Mouse (Mus musculus) G1E (cell line): Measurements from ENCODE around the gene Cyb5r3. TPM values are rescaled to one million over a fixed set of nuclear protein-coding genes. Genes with fewer than 3 reads are reported as not detected.
A peak's percentile ranks its signal among the peaks of the same experiment; 100 is the strongest.

ENCODE experiments used
- ATAC-seq: 2 replicates; pipeline ENCODE4 v1.8.0; 2016; ENCODE audit warnings: mild to moderate bottlenecking; ENCODE audit not compliant: insufficient number of reproducible peaks, poor library complexity, low FRiP score, severe bottlenecking; ENCODE audit errors: extremely low read depth
- DNase-seq: peaks from one replicate; pipeline ENCODE4 v3.0.0; 2012; ENCODE audit warnings: low spot score
- H3K27me3 ChIP-seq: 2 replicates; pipeline ENCODE4 v1.6.1; 2012; ENCODE audit warnings: mild to moderate bottlenecking, low read length, inconsistent platforms; ENCODE audit not compliant: insufficient read depth
- H3K36me3 ChIP-seq: replicated peaks from 2 replicates; pipeline ENCODE3; 2012; ENCODE audit warnings: mild to moderate bottlenecking, inconsistent platforms
- H3K4me1 ChIP-seq: 2 replicates; pipeline ENCODE4 v1.6.1; 2012; ENCODE audit warnings: low read depth, low read length, inconsistent platforms, mixed read lengths; ENCODE audit not compliant: insufficient read depth
- H3K4me3 ChIP-seq: 2 replicates; pipeline ENCODE4 v1.5.1; 2012; ENCODE audit warnings: low read depth, mild to moderate bottlenecking, inconsistent platforms, low read length, moderate library complexity, mixed read lengths
- H3K9me3 ChIP-seq: replicated peaks from 2 replicates; pipeline ENCODE4 v1.6.1; 2012; ENCODE audit warnings: inconsistent platforms
- CTCF ChIP-seq: IDR thresholded peaks from 2 replicates; pipeline ENCODE4 v1.5.1; 2012; ENCODE audit warnings: low read depth, low read length, inconsistent platforms, mixed read lengths
- GATA1 ChIP-seq: IDR thresholded peaks from 2 replicates; pipeline ENCODE4 v1.6.1; 2012; ENCODE audit warnings: borderline replicate concordance, low read length, inconsistent platforms, mixed read lengths
- GATA2 ChIP-seq: IDR thresholded peaks from 2 replicates; pipeline ENCODE4 v1.6.1; 2012; ENCODE audit warnings: low read depth, low read length, inconsistent platforms, borderline replicate concordance
- POLR2AphosphoS5 ChIP-seq: IDR thresholded peaks from 2 replicates; pipeline ENCODE4 v1.6.1; 2012; ENCODE audit warnings: low read depth, low read length, inconsistent platforms; ENCODE audit not compliant: insufficient replicate concordance
- TAL1 ChIP-seq: conservative IDR thresholded peaks from 2 replicates; pipeline ENCODE4 v1.6.1; 2012; ENCODE audit warnings: low read depth, low read length, inconsistent platforms, mixed read lengths
- polyA plus RNA-seq: library from polyadenylated mRNA; stranded (reverse); fragments of >175 nt; gene quantifications from 2 replicates; pipeline ENCODE4 v1.2.3, GENCODE M21; 2012
- total RNA-seq, 2 experiments: library from RNA; stranded (forward) in 1 of 2; stranded (reverse) in 1 of 2; fragments of 200-1000 nt in 1 of 2; fragments of >200 nt in 1 of 2; fragmentation: Nextera tagmentation in 1 of 2; gene quantifications; 2 replicates each; pipeline ENCODE4 v1.2.3; 2014 to 2017

The Cyb5r3 gene
- total RNA-seq (2014; fragmentation: Nextera tagmentation) (98.1 and 132 TPM in 2 replicates), total RNA-seq (2017) (46.5 and 58.5 TPM in 2 replicates), polyA plus RNA-seq (109 and 167 TPM in 2 replicates)

DNA sequence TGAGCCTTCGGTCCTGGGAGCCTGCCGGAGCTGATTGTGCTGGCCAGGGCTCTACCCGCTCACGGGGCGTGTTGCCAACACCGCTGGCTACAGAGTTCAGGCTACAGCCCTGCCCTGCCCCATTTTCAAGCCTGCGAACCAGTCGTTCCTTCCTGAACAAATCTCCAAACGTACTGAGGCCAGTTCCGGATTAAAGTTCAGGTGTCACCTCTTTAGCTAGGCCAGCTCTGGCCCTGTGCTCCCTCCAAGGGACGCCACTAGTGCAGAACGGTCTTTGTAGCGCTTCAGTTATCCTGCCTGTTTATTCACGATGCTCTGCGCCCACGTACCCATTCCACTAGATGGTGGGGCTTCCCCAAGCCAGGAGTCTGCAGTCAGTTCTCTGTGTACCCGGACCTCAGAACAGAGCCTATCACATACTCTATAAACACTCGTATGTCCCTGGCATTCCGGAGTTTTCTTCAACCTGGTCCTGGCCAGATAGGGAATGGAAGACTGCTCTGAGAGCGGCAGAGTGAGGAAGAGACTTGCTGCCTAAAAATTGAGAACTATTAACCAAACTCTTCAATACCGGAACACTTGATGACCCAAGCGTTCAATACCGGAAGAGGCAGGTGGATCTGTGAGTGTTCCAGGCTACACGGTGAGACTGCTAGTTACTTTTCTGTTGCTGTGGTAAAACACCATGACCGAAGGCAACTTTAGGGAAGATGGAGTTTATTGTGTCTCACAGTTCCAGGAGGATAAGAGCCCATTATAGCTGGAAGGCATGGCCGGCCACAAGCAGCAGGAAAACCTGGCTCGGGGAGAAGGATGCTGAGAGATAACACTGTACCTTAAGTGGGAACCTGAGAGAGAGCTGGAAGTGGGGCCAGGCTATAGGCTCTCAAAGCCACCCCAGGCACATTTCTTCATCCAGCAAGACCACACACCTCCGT is at the start of gene Cyb5r3:
TSS of gene Cyb5r3 (minus strand) at position 101 of the 938 bp plus-strand sequence.
- ATAC-seq (no peak), DNase-seq (no peak)
- no peaks in the 10 kb centered on the region for H3K27me3 ChIP-seq
- H3K9me3 ChIP-seq = no peaks in the 10 kb centered on the region
- no peak for TF ChIP-seq GATA1
- TF ChIP-seq CTCF = no peak
- no peak for TF ChIP-seq GATA2
- no peak for TF ChIP-seq TAL1
- no peak for TF ChIP-seq POLR2AphosphoS5
- H3K36me3 ChIP-seq = peaks cover 28% of the 10 kb centered on the region
- peaks cover 58% of the 10 kb centered on the region for H3K4me1 ChIP-seq
- peak within 1 kb of the TSS; percentile 89 for H3K4me3 ChIP-seq

GRCm38 (mm10) chr15:83221721-83222120 is 49.3 kb upstream of the Cyb5r3 start:
- no peak for TF ChIP-seq CTCF
- no peak for TF ChIP-seq GATA1
- TF ChIP-seq GATA2 = no peak
- TF ChIP-seq POLR2AphosphoS5 = no peak
- TF ChIP-seq TAL1 = no peak
- Histone ChIP-seq H3K9me3 (no peaks in the 10 kb centered on the region), H3K4me3 (no peak overlapping the region), H3K4me1 (peaks cover 2% of the 10 kb centered on the region; the same call in 1 of the 2 replicates), H3K27me3 (peaks cover 27% of the 10 kb centered on the region), H3K36me3 (no peaks in the 10 kb centered on the region)
- DNase-seq = no peak
- ATAC-seq = no peak

DNA sequence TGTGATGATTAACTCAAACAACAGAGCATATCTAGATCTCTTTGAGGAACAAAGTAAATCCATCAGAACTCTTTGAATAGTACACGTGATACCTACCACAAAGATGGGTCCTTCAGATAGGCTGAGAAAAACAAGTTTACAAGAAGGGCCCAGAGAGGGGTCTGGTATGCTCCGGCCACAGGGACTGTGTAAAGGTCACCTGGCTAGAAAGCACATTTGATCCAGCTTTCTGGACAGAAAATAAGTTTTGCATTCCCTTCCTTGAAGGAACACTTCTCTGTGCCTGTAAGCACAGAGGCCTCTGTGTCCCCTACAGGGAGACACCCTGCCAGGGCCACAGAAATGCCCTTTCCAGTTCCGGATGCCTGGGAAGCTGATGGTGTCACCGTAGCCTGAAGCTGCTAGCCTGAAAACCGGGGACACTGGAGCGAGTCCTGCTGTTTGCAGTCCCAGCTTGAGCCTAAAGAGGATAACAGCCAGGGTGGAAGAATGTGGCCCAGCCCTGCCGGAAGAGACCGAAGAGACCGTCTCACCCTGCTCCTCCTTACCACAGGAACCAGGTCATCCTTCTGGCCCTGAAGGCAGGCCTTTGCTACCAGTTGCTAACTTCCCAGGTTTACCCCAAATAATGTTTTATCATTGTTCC is 48.1 kb upstream of the Cyb5r3 start:
- TF ChIP-seq GATA1 = no peak
- no peak for TF ChIP-seq POLR2AphosphoS5
- TF ChIP-seq CTCF = no peak
- TF ChIP-seq TAL1 = no peak
- Histone ChIP-seq H3K27me3 (peaks cover 27% of the 10 kb centered on the region), H3K36me3 (no peaks in the 10 kb centered on the region), H3K9me3 (no peaks in the 10 kb centered on the region), H3K4me3 (no peak overlapping the region), H3K4me1 (peaks cover 2% of the 10 kb centered on the region; the same call in 1 of the 2 replicates)
- ATAC-seq = no peak
- DNase-seq = no peak

GRCm38 (mm10) chr15:83215322-83216216 is 43.2 kb upstream of the Cyb5r3 start:
- H3K9me3 ChIP-seq = no peaks in the 10 kb centered on the region
- no peaks in the 10 kb centered on the region for H3K36me3 ChIP-seq
- TF ChIP-seq GATA2 (no peak), CTCF (no peak), GATA1 (no peak), TAL1 (no peak), POLR2AphosphoS5 (no peak)
- DNase-seq (no peak), ATAC-seq (no peak)
- no peaks in the 10 kb centered on the region for H3K4me1 ChIP-seq
- peaks cover 37% of the 10 kb centered on the region for H3K27me3 ChIP-seq
- no peak overlapping the region for H3K4me3 ChIP-seq

DNA sequence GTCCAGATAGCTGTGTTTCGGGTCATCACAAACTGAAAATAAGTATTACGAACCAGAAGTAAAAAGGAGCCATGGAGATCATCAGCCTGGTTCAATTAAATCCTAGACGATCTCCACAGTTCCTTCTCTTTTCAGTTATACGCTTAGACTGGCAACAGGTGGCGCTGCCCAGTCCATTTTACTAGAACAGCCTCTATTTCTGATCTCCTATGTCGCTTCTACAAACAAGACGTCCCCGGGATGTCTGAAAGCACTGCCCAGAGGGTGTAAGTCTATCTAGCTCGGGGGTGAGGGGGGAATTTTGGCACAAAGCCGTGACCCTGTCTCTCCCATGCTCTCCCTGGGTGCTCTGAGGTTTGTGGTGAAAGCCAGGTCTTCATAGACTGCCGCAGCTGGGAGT is 37.8 kb upstream of the Cyb5r3 start:
- no peak for TF ChIP-seq TAL1
- TF ChIP-seq CTCF = 0 out of 2 replicates have a peak, but pooled peaks have one; percentile 14
- no peak for DNase-seq
- Histone ChIP-seq H3K4me3 (no peak overlapping the region), H3K36me3 (no peaks in the 10 kb centered on the region), H3K4me1 (no peaks in the 10 kb centered on the region), H3K27me3 (peaks cover 35% of the 10 kb centered on the region), H3K9me3 (no peaks in the 10 kb centered on the region)
- no peak for ATAC-seq

- no peaks in the 10 kb centered on the region for H3K36me3 ChIP-seq
- peaks cover 1% of the 10 kb centered on the region for H3K4me1 ChIP-seq
- H3K27me3 ChIP-seq = peaks cover 34% of the 10 kb centered on the region
- no peak for ATAC-seq
- TF ChIP-seq TAL1 = no peak
- H3K9me3 ChIP-seq = no peaks in the 10 kb centered on the region
- DNase-seq = no peak
- H3K4me3 ChIP-seq = no peak overlapping the region
Measured at GRCm38 (mm10) chr15:83209719-83210118, 37.3 kb upstream of the Cyb5r3 start.
